Comparison of ENCODE assay signal across 8 mouse cellular contexts in genomic region chr9:57537728-57538181, GRCm38 (mm10). TPM values are rescaled to one million over a fixed set of nuclear protein-coding genes. Genes with fewer than 3 reads are reported as not detected.
DNase-seq lines count a peak whose midpoint lies in the region; ATAC-seq and TF ChIP-seq lines count a peak whose summit lies in the region.

No protein-coding gene starts in this region.

- TF ChIP-seq CTCF in layer of hippocampus, adult 2 months (conservative IDR thresholded peaks at IDR 0.05): no peak
- TF ChIP-seq CTCF in bone marrow, adult 2 months (IDR thresholded peaks at IDR 0.05; ENCODE audit: control insufficient read depth, insufficient read depth, low read length): no peak
- TF ChIP-seq CTCF in forebrain, postnatal 0 days (IDR thresholded peaks at IDR 0.05; ENCODE audit: low read depth): no peak

- H3K4me1 ChIP-seq in bone marrow, adult 2 months (ENCODE audit: control insufficient read depth, insufficient read depth, low read length): peaks cover 2% of the 10 kb centered on the region
- peaks cover 9% of the 10 kb centered on the region for H3K4me1 ChIP-seq in forebrain, postnatal 0 days (ENCODE audit: insufficient read depth)
- peaks cover 32% of the 10 kb centered on the region for H3K4me1 ChIP-seq in liver, embryonic 15.5 days (replicated peaks)

- DNase-seq in layer of hippocampus, adult 2 months (ENCODE audit: low spot score in 2 of 2): no peak
- DNase-seq in layer of hippocampus, postnatal 10 days (ENCODE audit: low spot score in 2 of 2): no peak
- DNase-seq in forebrain, postnatal 0 days: peak; percentile 56
- no peak for DNase-seq in MN1 (ENCODE audit: low spot score)
- no peak for DNase-seq in B cell, adult 2 months
- no peak for DNase-seq in gastrocnemius, postnatal 14 days

- peaks cover 45% of the 10 kb centered on the region for H3K36me3 ChIP-seq in forebrain, postnatal 0 days (ENCODE audit: insufficient read depth)
- H3K36me3 ChIP-seq in liver, embryonic 15.5 days (replicated peaks): peaks cover 47% of the 10 kb centered on the region

- no peak for TF ChIP-seq POLR2A in bone marrow, adult 2 months (IDR thresholded peaks at IDR 0.05; ENCODE audit: borderline replicate concordance, control insufficient read depth, low read depth, low read length)

- intact Hi-C loops in gastrocnemius, postnatal 14 days (cut with DNase I; ENCODE audit: low total_unique reads): loop anchor here (5.0 kb wide), 1 partner anchor 115 kb away; the partner anchor contains the start of gene Csk

- H3K27ac ChIP-seq in layer of hippocampus, adult 2 months: peak overlapping the region; percentile 93
- peak overlapping the region; percentile 68 for H3K27ac ChIP-seq in bone marrow, adult 2 months (ENCODE audit: control insufficient read depth, insufficient read depth, low read depth, low read length, poor library complexity)
- H3K27ac ChIP-seq in forebrain, postnatal 0 days (ENCODE audit: low read depth, low read length): peak overlapping the region; percentile 91
- peak overlapping the region; percentile 83 for H3K27ac ChIP-seq in liver, embryonic 15.5 days (replicated peaks)

- peak overlapping the region; percentile 98 for H3K4me3 ChIP-seq in layer of hippocampus, adult 2 months
- peak overlapping the region; percentile 89 for H3K4me3 ChIP-seq in bone marrow, adult 2 months (replicated peaks; ENCODE audit: control insufficient read depth, low read depth, low read length)
- H3K4me3 ChIP-seq in forebrain, postnatal 0 days (ENCODE audit: low read depth, low read length): peak overlapping the region; percentile 84
- H3K4me3 ChIP-seq in liver, embryonic 15.5 days (replicated peaks): peak overlapping the region; percentile 89

- under 1% methylated on average over 24 of the region's 24 CpGs for WGBS in bone marrow, adult 2 months
- WGBS in forebrain, postnatal 0 days: 1% methylated on average over 23 of the region's 24 CpGs
- under 1% methylated on average over 24 of the region's 24 CpGs for WGBS in liver, embryonic 15.5 days (ENCODE audit: insufficient replicate concordance)

- peak overlapping the region; percentile 84 for H3K9ac ChIP-seq in forebrain, postnatal 0 days
- H3K9ac ChIP-seq in liver, embryonic 15.5 days: peak overlapping the region; percentile 88

- no peaks in the 10 kb centered on the region for H3K27me3 ChIP-seq in forebrain, postnatal 0 days (ENCODE audit: insufficient read depth, low read length)
- no peaks in the 10 kb centered on the region for H3K27me3 ChIP-seq in liver, embryonic 15.5 days

- peak; percentile 76 for ATAC-seq in forebrain, postnatal 0 days
- no peak for ATAC-seq in liver, embryonic 15.5 days (ENCODE audit: insufficient read depth)

- H3K4me2 ChIP-seq in forebrain, postnatal 0 days (ENCODE audit: low read depth): peak overlapping the region; percentile 70
- peak overlapping the region; percentile 84 for H3K4me2 ChIP-seq in liver, embryonic 15.5 days

- H3K9me3 ChIP-seq in forebrain, postnatal 0 days (ENCODE audit: low read length): no peaks in the 10 kb centered on the region
- H3K9me3 ChIP-seq in liver, embryonic 15.5 days (replicated peaks): no peaks in the 10 kb centered on the region

RNA-seq across cellular contexts. Expression of gene Fam219b, which starts 0.4 kb away (rescaled TPM):
- total RNA-seq in layer of hippocampus, adult 2 months (2021): 10 to 100 TPM; 19.9 to 25.7 TPM
- 10 to 100 TPM; 24.6 to 28.8 TPM for total RNA-seq in layer of hippocampus, postnatal 10 days (2021)
- polyA plus RNA-seq in bone marrow, adult 2 months (2011; ENCODE audit: insufficient read depth, insufficient read length, low replicate concordance, missing spikeins): 8.4 and 10.3 TPM in 2 replicates
- 25.1 and 29.9 TPM in 2 replicates for total RNA-seq in forebrain, postnatal 0 days (2014; rRNA removed)
- 19.8 and 26.8 TPM in 2 replicates for polyA plus RNA-seq in forebrain, postnatal 0 days (2015; fragmentation: Nextera tagmentation; extraction: Ambion mirVana)
- polyA plus RNA-seq in liver, embryonic 15.5 days (2015; fragmentation: Nextera tagmentation; extraction: Ambion mirVana): 6.1 and 6.5 TPM in 2 replicates
- 1 to 10 TPM; 4.5 to 6.1 TPM for total RNA-seq in gastrocnemius, postnatal 14 days (2021)

RNA-seq across cellular contexts. Expression of gene Mpi, which starts 14.8 kb away (rescaled TPM):
- 10 to 100 TPM; 72.5 to 77.6 TPM for total RNA-seq in layer of hippocampus, adult 2 months (2021)
- 10 to 100 TPM; 70.4 to 76.5 TPM for total RNA-seq in layer of hippocampus, postnatal 10 days (2021)
- polyA plus RNA-seq in bone marrow, adult 2 months (2011; ENCODE audit: insufficient read depth, insufficient read length, low replicate concordance, missing spikeins): 11.7 and 17.8 TPM in 2 replicates
- 46.1 and 47.8 TPM in 2 replicates for total RNA-seq in forebrain, postnatal 0 days (2014; rRNA removed)
- polyA plus RNA-seq in forebrain, postnatal 0 days (2015; fragmentation: Nextera tagmentation; extraction: Ambion mirVana): 37.9 and 49.3 TPM in 2 replicates
- polyA plus RNA-seq in liver, embryonic 15.5 days (2015; fragmentation: Nextera tagmentation; extraction: Ambion mirVana): 11.9 and 12.5 TPM in 2 replicates
- 10 to 100 TPM; 69.8 to 87.0 TPM for total RNA-seq in gastrocnemius, postnatal 14 days (2021)

RNA-seq across cellular contexts. Expression of gene Cox5a, which starts 16.7 kb away (rescaled TPM):
- 100 to 1,000 TPM; 372 to 376 TPM for total RNA-seq in layer of hippocampus, adult 2 months (2021)
- 100 to 1,000 TPM; 486 to 497 TPM for total RNA-seq in layer of hippocampus, postnatal 10 days (2021)
- polyA plus RNA-seq in bone marrow, adult 2 months (2011; ENCODE audit: insufficient read depth, insufficient read length, low replicate concordance, missing spikeins): 158 and 215 TPM in 2 replicates
- 236 and 279 TPM in 2 replicates for total RNA-seq in forebrain, postnatal 0 days (2014; rRNA removed)
- 1,027 and 1,112 TPM in 2 replicates for polyA plus RNA-seq in forebrain, postnatal 0 days (2015; fragmentation: Nextera tagmentation; extraction: Ambion mirVana)
- 249 and 287 TPM in 2 replicates for polyA plus RNA-seq in liver, embryonic 15.5 days (2015; fragmentation: Nextera tagmentation; extraction: Ambion mirVana)
- 1,000 to 10,000 TPM; 1,175 to 1,382 TPM for total RNA-seq in gastrocnemius, postnatal 14 days (2021)

RNA-seq across cellular contexts. Expression of gene Scamp2, which starts 23.0 kb away (rescaled TPM):
- 10 to 100 TPM; 22.5 to 26.3 TPM for total RNA-seq in layer of hippocampus, adult 2 months (2021)
- total RNA-seq in layer of hippocampus, postnatal 10 days (2021): 10 to 100 TPM; 28.9 to 33.3 TPM
- 21.3 and 46.4 TPM in 2 replicates for polyA plus RNA-seq in bone marrow, adult 2 months (2011; ENCODE audit: insufficient read depth, insufficient read length, low replicate concordance, missing spikeins)
- total RNA-seq in forebrain, postnatal 0 days (2014; rRNA removed): 29.3 and 36.3 TPM in 2 replicates
- 37.3 and 42.8 TPM in 2 replicates for polyA plus RNA-seq in forebrain, postnatal 0 days (2015; fragmentation: Nextera tagmentation; extraction: Ambion mirVana)
- polyA plus RNA-seq in liver, embryonic 15.5 days (2015; fragmentation: Nextera tagmentation; extraction: Ambion mirVana): 24.9 and 25.7 TPM in 2 replicates
- 10 to 100 TPM; 44.2 to 45.0 TPM for total RNA-seq in gastrocnemius, postnatal 14 days (2021)

RNA-seq across cellular contexts. Expression of gene Rpp25, which starts 33.9 kb away (rescaled TPM):
- total RNA-seq in layer of hippocampus, adult 2 months (2021): 10 to 100 TPM in 1 of 2 experiments, 1 to 10 TPM in 1; 9.5 to 10.2 TPM
- 10 to 100 TPM; 11.5 to 11.7 TPM for total RNA-seq in layer of hippocampus, postnatal 10 days (2021)
- 8.2 TPM in 1 of 2 replicates, not detected in the other for polyA plus RNA-seq in bone marrow, adult 2 months (2011; ENCODE audit: insufficient read depth, insufficient read length, low replicate concordance, missing spikeins)
- total RNA-seq in forebrain, postnatal 0 days (2014; rRNA removed): 24.7 and 30.2 TPM in 2 replicates
- polyA plus RNA-seq in forebrain, postnatal 0 days (2015; fragmentation: Nextera tagmentation; extraction: Ambion mirVana): 40.9 and 46.5 TPM in 2 replicates
- 0.39 and 0.64 TPM in 2 replicates for polyA plus RNA-seq in liver, embryonic 15.5 days (2015; fragmentation: Nextera tagmentation; extraction: Ambion mirVana)
- total RNA-seq in gastrocnemius, postnatal 14 days (2021): not detected
